Mouse (Mus musculus): Measurements from ENCODE around the gene Scrn3. TPM values are rescaled to one million over a fixed set of nuclear protein-coding genes. Genes with fewer than 3 reads are reported as not detected.
A peak's percentile ranks its signal among the peaks of the same experiment; 100 is the strongest.

Scrn3 gene
- total and polyA plus RNA-seq, 2 experiments from 2014 or later = 5.1 to 5.3 TPM

DNA sequence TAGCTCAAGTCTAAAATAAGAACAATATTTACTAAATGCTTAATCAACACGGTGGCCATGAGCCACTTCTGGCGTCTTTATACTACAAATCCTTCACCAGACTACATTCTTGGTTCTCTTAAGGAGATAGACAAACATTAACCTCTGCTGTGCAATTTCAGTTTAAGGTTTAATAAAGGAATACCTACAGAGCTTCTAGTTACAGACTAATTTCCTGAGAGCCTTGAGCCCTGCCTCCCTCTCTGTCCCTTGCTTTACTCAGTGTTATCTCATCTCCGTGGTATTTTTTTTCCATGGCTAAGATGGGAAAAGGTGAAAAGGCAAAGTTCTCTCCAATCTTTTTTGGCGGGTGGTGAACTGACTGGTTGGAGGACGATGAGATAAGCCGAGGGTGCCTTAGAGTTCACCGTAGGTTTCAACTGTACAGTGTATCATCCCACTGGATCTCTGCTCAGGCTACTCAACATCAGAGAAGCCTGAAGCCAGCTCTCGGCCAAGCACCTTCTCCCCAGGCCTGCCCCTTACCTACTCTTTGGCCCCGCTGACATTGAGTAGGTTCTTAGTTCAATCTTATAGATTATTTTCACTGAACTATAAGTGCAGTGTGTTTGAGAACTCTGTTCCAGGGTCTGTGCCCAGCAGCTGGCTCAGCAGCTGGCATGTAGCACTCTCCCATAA, 68.0 kb downstream of the Scrn3 start:
- WGBS = 90% methylated on average over 9 of the region's 9 CpGs

DNA sequence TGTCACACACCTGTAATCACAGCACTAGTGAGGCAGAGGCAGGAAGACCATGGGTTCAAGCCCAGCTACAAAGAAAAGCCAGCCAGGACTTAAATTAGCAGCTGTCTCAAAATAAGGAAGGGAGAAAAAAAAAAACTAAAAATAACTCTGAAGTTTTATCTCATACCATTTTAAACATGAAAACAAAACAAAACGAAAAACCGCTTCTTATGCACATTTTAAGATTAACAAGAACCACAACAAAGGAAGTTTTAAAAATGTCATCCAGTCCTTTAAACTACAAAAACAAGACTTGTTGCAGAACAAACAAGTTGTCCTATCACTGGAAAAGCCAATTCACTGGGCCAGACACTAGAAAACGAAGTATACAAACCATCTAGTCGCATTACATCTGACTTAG, 72.8 kb downstream of the Scrn3 start:
- WGBS = 84% methylated on average over 4 of the region's 4 CpGs
- peak overlapping the region; percentile 56 for H3K4me3 ChIP-seq (ENCODE audit: low read depth, low read length)
- peak overlapping the region; percentile 85; the same call in 1 of the 2 replicates for H3K9ac ChIP-seq
- H3K36me3 ChIP-seq (ENCODE audit: insufficient read depth) = no peaks in the 10 kb centered on the region
- no peaks in the 10 kb centered on the region for H3K27me3 ChIP-seq (ENCODE audit: insufficient read depth, low read length)
- no peaks in the 10 kb centered on the region for H3K9me3 ChIP-seq (ENCODE audit: low read length)
- 0 out of 2 replicates have a peak, but pooled peaks cover 3% of the 10 kb centered on the region for H3K4me1 ChIP-seq (ENCODE audit: insufficient read depth)
- no peak overlapping the region for H3K27ac ChIP-seq (ENCODE audit: low read depth, low read length)
- peak overlapping the region; percentile 77 for H3K4me2 ChIP-seq (ENCODE audit: low read depth)
- no peak for ATAC-seq
- TF ChIP-seq CTCF (IDR thresholded peaks at IDR 0.05; ENCODE audit: low read depth) = no peak
- no peak for DNase-seq

More for the DNA sequence above, 68.0 kb downstream of the Scrn3 start:
- Histone ChIP-seq H3K4me3 (ENCODE audit: low read depth, low read length) (no peak overlapping the region), H3K9ac (no peak overlapping the region), H3K4me1 (ENCODE audit: insufficient read depth) (no peaks in the 10 kb centered on the region), H3K27me3 (ENCODE audit: insufficient read depth, low read length) (no peaks in the 10 kb centered on the region), H3K9me3 (ENCODE audit: low read length) (no peaks in the 10 kb centered on the region), H3K4me2 (ENCODE audit: low read depth) (no peak overlapping the region), H3K36me3 (ENCODE audit: insufficient read depth) (no peaks in the 10 kb centered on the region; the same call in 1 of the 2 replicates), H3K27ac (ENCODE audit: low read depth, low read length) (no peak overlapping the region)
- no peak for ATAC-seq
- DNase-seq = no peak
- TF ChIP-seq CTCF (IDR thresholded peaks at IDR 0.05; ENCODE audit: low read depth) = no peak

DNA sequence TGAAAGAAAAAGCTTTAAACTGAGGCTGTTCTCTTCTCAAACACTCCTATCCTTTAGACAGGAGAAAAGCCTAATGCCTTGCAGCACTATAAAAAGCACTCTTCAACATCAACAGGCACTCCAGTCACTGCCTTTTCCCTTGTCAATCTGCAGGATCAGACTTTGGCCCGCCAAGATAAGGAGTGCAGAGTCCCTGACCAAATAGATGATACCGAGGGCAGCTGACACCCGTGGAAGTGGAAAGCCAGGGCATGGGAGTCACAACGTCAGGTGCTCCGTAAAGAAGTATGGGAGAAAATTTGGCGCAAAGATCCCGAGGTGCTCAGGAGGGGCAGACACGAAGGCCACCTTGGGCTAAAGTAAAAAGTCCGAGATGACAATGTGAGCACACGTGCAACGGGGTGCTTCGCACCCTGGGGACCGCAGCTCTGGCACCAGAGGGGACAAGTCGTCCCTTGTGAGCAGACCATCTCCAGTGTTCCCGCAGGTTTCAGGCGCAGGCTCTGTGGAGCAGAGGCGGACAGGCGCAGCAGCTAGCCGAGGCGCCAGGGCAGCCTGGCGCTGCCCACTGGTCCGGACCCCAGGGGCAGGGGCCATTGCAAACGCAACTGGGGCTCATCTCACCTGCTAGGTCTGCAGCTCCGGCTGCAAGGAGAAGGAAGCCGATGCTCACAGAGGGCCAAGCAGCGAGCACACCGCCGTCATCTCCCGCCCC, 73.4 kb downstream of the Scrn3 start:
- under 1% methylated on average over 29 of the region's 29 CpGs for WGBS
- peak overlapping the region; percentile 77 for H3K4me2 ChIP-seq (ENCODE audit: low read depth)
- 0 out of 2 replicates have a peak, but pooled peaks cover 3% of the 10 kb centered on the region for H3K4me1 ChIP-seq (ENCODE audit: insufficient read depth)
- no peaks in the 10 kb centered on the region for H3K9me3 ChIP-seq (ENCODE audit: low read length)
- no peaks in the 10 kb centered on the region for H3K27me3 ChIP-seq (ENCODE audit: insufficient read depth, low read length)
- peak overlapping the region; percentile 56 for H3K4me3 ChIP-seq (ENCODE audit: low read depth, low read length)
- peak overlapping the region; percentile 85 for H3K9ac ChIP-seq
- peak; percentile 27 for ATAC-seq
- H3K36me3 ChIP-seq (ENCODE audit: insufficient read depth) = no peaks in the 10 kb centered on the region
- TF ChIP-seq CTCF (IDR thresholded peaks at IDR 0.05; ENCODE audit: low read depth) = no peak
- DNase-seq = peak; percentile 23
- peak overlapping the region; percentile 92 for H3K27ac ChIP-seq (ENCODE audit: low read depth, low read length)

DNA sequence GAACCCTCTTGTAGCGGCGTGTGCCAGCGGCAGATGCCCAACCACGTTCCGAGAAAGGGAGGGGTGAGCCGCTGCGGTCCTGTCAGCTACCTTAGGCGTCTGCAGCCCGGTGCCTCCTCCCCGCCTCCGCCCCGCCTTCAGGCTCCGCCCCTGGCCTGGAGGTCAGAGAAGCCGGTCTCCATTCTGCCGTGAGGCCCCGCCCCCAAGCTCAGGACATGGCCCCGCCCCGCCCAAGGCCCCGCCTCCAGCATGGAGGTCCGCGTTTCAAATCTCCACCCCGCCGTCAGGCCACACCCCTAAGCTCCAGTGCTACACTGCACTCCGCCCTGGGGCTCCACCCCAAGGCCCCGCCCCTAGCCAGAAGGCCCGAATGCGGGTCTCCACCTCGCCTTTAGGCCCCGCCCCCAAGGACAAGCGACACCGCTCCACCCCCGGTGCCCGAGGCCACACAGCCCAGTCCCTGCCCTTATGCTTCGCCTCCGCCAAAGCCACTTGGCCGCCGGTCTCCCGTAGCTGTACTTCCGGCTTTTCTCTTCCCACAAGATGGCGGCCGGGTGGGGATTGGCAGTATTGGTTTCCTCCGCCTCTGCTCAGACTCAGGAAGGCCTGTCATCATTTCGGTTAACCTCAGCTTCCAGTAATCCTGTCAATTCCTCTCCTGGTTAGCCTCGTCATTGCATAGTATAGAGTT, 74.1 kb downstream of the Scrn3 start, which contains the start of gene Gpr155:
TSS of gene Gpr155 (minus strand) at position 217 of the 691 bp plus-strand sequence.
- 2% methylated on average over 41 of the region's 44 CpGs for WGBS
- peak within 1 kb of the TSS; percentile 56 for H3K4me3 ChIP-seq (ENCODE audit: low read depth, low read length)
- H3K4me1 ChIP-seq (ENCODE audit: insufficient read depth) = 0 out of 2 replicates have a peak, but pooled peaks cover 3% of the 10 kb centered on the region
- H3K36me3 ChIP-seq (ENCODE audit: insufficient read depth) = no peaks in the 10 kb centered on the region
- H3K27ac ChIP-seq (ENCODE audit: low read depth, low read length) = peak within 1 kb of the TSS; percentile 92
- no peaks in the 10 kb centered on the region for H3K27me3 ChIP-seq (ENCODE audit: insufficient read depth, low read length)
- ATAC-seq (peak; percentile 98), DNase-seq (peak; percentile 97)
- H3K9ac ChIP-seq = peak within 1 kb of the TSS; percentile 85
- H3K9me3 ChIP-seq (ENCODE audit: low read length) = no peaks in the 10 kb centered on the region
- no peak for TF ChIP-seq CTCF (IDR thresholded peaks at IDR 0.05; ENCODE audit: low read depth)
- peak within 1 kb of the TSS; percentile 77 for H3K4me2 ChIP-seq (ENCODE audit: low read depth)

Other genes with a start within 250 kb of the Scrn3 start
- 68.4 and 78.9 TPM in 2 replicates for gene Ola1, start 93.7 kb upstream of the Scrn3 start, total RNA-seq (2014; rRNA removed)
- 87.4 and 97.2 TPM in 2 replicates for gene Ola1, start 93.7 kb upstream of the Scrn3 start, polyA plus RNA-seq (2015; fragmentation: Nextera tagmentation; extraction: Ambion mirVana)
- gene Sp9, start 40.7 kb upstream of the Scrn3 start, total RNA-seq (2014; rRNA removed) = 12.8 and 18.1 TPM in 2 replicates
- 7.7 and 9.8 TPM in 2 replicates for gene Sp9, start 40.7 kb upstream of the Scrn3 start, polyA plus RNA-seq (2015; fragmentation: Nextera tagmentation; extraction: Ambion mirVana)
- gene Cir1, start 100 bp downstream of the Scrn3 start, total RNA-seq (2014; rRNA removed) = 9.5 and 10.6 TPM in 2 replicates
- gene Cir1, start 100 bp downstream of the Scrn3 start, polyA plus RNA-seq (2015; fragmentation: Nextera tagmentation; extraction: Ambion mirVana) = 29.3 and 30.3 TPM in 2 replicates
- gene Gpr155, start 74.0 kb downstream of the Scrn3 start, total RNA-seq (2014; rRNA removed) = 12.5 and 20.0 TPM in 2 replicates
- gene Gpr155, start 74.0 kb downstream of the Scrn3 start, polyA plus RNA-seq (2015; fragmentation: Nextera tagmentation; extraction: Ambion mirVana) = 6.2 and 12.5 TPM in 2 replicates
- 1.8 and 2.4 TPM in 2 replicates for gene Wipf1, start 217.1 kb downstream of the Scrn3 start, total RNA-seq (2014; rRNA removed)
- gene Wipf1, start 217.1 kb downstream of the Scrn3 start, polyA plus RNA-seq (2015; fragmentation: Nextera tagmentation; extraction: Ambion mirVana) = 2.0 and 2.1 TPM in 2 replicates

Data from forebrain, postnatal 0 days (tissue).